Mouse (Mus musculus): ENCODE results near the gene Ccna1. TPM values are rescaled to one million over a fixed set of nuclear protein-coding genes. Genes with fewer than 3 reads are reported as not detected.

Ccna1 gene
- total RNA-seq, 2 experiments from 2014 or later, result not detected

Other genes with a start within 250 kb of the Ccna1 start
- gene Rfxap, start 247.7 kb downstream of the Ccna1 start, total RNA-seq (2021), result 10 to 100 TPM; 23.0 to 23.7 TPM
- not detected for gene Sertm1, start 139.6 kb downstream of the Ccna1 start, total RNA-seq (2021)
- 10 to 100 TPM; 28.4 to 30.5 TPM for gene Spg20, start 56.6 kb upstream of the Ccna1 start, total RNA-seq (2021)
- not detected for gene Ccdc169, start 81.8 kb upstream of the Ccna1 start, total RNA-seq (2021)
- gene Sohlh2, start 126.5 kb upstream of the Ccna1 start, total RNA-seq (2021), result not detected
- gene Dclk1, start 186.9 kb upstream of the Ccna1 start, total RNA-seq (2021), result 10 to 100 TPM in 1 of 2 experiments, 1 to 10 TPM in 1; 9.2 to 11.1 TPM

Data from gastrocnemius, postnatal 14 days (tissue).